Mouse (Mus musculus) kidney, postnatal 14 days (tissue): ENCODE measurements around the gene Nol9.

Experiments
- DNase-seq: peaks from one replicate; pipeline ENCODE4 v3.0.0; 2022; ENCODE audit warnings: mixed read lengths

The Nol9 gene

DNA sequence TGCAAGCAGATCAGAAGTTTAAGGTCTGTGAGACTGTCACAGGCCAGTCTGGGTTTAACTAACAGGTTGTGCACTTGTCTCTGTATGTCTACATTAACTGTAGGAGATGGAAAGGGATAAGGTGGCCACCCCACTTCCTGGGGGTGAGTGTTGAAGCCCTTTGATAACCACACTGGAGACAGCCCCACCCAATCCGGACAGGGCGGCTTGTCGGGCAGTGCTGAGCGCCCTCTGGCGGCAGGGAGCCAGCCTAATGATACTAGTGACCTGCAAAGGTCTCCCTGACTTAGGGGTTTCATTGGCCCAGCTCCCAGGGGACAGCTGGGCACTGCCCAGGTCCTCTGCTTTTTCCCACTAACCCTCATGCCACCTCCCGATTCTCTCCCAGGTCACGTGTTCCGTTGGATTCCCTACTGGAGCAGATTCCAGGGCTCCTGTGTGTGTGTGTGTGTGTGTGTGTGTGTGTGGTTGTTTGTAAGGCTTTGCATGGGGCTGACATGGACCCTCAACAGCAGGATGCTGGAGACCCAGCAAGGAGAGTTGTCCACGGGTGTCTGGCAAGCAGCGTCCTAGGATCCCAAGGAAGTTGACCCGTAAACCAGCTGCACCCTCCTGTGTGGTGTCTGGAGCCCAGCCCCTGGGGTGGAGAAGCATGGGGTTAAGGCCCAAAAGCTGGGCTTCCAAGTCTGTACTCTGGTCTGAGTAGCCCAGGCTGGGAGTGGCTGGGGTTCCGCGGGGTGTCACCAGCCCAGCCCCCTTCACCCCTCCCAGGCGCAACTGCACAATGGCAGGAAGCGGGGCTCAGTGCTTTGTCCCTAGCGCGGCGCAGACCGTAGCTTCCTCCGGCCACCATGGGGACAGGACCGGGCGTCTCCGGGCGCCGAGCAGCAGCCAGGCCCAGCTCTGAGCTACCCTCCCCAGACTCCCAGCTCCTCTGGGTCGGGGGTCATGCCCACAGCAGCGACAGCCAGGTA lies 57.1 kb downstream of the Nol9 start:
- peak; percentile 87 for DNase-seq

DNA sequence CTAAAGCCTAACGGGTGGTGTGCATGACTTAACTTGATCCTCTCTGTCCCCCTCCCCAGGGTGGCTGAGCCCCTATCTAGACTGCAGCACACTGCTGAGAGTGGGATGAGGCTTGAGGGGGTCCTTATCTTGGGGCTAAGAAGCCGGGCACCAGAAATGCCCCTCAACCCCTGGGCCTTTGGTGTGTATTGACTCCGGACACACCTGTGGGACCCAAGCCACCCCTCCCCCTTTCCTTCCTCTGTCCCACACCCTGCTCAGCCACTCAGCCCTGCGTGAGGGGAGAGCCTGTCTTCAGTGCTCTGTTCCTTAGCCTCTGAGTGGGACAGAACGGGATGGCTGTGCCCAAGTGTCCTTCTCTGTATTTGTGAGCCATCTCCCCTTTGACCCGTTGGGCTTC lies 57.8 kb downstream of the Nol9 start:
- peak; percentile 58 for DNase-seq

DNA sequence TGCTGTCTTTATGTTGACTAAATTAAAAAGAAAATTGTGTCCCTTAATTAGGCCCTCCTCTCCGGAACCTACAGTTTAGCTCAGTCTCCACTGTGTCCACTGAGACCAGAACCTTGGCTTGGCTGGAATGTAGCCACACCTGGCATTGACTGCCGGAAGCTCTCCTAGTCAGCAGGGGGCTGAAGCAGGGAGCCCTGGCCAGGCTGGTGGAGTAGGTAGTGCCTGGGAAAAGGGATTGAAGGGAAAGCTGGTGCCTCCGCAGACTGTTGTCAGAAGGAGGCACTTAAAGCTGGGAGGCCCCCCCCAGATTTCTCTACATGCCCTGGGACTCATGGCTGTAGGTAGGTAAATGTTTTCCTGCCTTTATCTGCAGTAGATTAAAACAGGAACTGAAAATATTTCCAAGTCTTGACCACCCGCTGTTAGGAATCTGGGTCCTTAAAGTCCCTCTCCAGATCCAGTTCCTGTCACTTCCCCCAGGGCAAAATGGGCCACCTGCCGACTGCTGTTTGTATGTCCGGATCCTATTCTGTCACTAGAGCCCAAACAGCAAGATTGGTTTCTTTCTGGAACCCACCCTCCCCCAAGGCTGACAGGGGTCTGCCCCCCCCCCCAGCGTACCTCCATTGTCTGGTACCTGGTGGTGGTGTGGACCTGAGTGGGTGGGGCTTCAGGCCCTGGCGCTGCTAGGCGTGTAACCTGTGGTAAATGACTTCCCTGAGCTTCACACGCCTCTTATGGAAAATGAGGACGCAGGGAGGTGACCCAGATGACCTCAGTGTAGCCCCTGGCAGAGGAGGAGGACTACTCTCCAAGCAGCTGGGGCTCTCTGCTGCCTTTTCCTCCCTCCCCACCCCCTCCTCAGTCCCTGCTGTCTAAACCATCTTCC lies 59.0 kb downstream of the Nol9 start:
- DNase-seq: no peak

DNA sequence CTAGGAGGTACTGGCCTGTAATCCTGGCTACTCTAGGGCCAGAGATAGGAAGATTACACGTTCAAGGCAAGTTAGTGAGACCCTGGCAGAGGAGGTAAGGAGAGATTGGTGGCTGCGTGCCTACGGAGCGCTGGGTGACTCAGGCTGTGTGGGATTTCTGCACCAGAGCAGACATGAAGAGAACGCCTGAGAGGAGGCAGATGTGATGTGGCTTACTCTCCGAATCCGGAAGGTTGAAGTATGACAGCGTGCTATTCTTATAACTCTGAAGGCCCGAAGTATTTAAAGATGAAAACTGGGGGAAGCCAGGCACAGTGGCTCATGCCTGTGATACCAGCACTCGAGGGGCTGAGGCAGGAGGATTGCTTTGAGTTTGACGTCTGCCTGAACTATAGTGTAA lies 61.4 kb downstream of the Nol9 start:
- no peak for DNase-seq

DNA sequence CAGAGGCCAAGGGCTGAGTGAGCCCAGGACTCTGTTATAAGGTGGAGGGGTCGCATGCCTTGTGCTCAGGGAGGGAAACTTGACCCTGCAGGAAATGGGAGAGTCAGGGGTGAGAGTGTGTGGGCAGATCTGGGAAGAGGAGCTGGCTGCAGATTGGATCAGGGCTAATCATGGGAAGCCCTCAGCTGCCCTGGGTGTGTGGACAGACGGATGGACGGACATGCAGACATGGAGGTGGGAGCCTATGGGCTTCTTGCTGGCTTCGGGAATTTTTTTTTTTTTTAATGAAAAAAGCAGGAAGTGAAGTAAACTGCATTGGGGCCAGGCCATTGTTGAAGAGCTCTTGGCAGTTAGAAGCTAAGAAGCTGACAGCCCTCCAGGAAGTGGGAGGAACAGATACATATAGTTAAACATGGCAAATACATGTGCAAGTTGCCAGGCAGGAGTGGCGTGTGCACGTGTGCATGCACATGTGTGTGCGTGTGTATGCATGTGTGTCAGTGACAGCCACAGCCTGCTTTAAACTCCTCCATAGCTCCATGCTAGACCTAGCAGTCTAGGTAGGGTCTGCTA lies 62.0 kb downstream of the Nol9 start:
- DNase-seq: no peak

DNA sequence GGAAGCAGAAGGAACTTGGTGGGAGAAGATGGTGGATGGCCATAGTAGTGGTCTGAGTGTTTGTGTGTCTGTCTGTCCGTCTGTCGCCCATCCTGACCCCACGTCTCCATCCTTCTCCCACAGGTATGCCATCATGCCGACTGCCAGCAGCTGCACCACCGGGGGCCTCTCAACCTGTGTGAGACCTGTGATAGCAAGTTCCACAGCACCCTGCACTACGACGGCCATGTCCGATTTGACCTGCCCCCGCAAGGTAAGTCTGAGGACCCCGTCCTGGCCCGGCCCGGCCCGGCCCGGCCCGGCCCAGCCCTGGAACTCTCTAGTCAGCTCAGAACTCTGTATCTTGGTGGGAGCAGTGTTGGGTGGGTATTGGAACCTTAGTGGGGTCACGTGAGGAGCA lies 62.8 kb downstream of the Nol9 start:
- no peak for DNase-seq

DNA sequence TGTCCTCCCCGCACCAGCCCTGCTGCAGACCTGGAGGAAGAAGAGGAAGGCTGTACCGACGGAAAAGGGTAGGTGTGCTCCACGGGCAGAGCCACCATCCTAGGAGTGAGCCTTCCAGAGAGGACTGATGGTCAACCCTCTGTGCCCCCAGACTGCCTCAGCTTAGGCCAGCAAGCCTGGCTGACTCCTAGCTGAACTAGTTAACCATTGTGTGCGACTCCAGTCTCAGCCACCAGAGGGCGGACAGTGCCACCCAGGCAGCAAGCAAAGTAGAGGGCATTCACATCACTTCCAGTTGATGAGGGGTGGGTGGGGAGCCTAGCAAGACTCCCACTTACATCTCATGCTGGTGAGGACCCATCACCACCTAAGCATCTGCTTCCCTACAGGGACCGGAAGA lies 63.9 kb downstream of the Nol9 start:
- DNase-seq: peak; percentile 84

DNA sequence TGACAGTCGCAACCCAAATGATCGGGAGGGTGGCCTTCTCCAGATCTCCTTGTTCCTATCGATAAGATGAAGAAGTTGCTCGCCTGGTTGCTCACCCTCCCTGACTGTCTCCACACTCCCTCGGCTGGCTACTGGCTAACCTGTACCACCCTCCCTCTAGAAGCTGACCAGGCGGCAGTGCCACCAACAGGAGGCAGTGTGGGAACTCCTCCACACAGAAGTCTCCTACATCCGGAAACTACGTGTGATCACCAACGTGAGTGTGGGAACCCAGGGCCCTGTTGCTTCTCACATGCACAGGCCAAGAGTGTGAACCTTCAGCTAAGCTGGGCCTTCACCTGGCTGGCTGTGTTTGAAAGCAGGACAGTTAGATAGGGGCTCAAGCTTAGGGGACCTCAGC lies 67.6 kb downstream of the Nol9 start:
- DNase-seq: no peak

DNA sequence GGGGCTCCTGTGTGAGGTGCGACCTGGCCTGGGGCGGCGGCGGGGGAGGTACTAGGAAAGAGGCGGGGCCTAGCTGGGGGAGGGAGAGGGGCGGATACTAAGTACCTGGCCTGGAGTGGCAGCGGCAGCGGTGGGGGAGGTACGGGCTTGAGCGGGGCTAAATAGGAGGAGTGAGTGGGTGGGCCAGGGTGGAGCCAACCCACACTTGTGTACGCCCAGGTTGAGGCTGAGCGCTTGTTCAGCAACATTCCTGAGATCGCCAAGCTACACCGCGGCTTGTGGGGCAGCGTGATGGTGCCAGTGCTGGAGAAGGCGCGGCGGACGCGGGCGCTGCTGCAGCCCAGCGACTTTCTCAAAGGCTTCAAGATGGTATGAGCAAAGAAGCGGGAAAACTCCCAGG lies 68.4 kb downstream of the Nol9 start:
- DNase-seq: peak; percentile 92

DNA sequence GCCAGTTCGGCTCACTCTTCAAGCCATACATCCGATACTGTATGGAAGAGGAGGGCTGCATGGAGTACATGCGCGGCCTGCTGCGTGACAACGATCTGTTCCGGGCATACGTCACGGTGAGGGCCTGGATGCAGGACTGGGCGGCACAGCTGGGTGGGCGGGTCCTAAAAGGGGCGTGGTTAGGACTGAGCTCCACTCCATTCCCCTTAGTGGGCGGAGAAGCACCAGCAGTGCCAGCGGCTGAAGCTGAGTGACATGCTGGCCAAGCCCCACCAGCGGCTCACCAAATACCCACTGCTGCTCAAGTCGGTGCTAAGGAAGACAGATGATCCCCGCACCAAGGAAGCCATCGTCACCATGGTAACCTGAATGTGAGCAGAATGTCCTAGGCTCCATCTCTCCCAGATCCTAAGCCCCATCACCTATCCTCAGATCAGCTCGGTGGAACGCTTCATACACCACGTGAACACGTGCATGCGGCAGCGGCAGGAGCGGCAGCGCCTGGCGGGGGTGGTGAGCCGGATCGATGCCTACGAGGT lies 68.9 kb downstream of the Nol9 start:
- peak; percentile 92 for DNase-seq

DNA sequence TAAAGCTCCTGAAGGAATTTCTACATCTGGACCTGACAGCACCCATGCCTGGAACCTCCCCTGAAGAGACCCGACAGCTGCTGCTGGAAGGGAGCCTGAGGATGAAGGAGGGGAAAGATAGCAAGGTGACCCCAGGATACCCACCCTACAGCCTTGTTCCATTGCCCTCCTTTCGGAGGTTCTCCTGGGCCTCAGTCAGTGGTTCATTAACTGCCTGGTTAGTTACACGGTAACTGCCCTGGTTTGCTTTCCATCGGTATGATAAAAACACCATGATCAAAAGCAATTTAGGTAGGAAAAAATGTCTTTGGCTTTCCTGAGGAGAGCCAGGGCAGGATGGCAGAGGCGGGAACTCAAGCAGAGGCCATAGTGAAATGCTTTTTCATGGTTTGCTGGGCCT lies 69.6 kb downstream of the Nol9 start:
- no peak for DNase-seq

DNA sequence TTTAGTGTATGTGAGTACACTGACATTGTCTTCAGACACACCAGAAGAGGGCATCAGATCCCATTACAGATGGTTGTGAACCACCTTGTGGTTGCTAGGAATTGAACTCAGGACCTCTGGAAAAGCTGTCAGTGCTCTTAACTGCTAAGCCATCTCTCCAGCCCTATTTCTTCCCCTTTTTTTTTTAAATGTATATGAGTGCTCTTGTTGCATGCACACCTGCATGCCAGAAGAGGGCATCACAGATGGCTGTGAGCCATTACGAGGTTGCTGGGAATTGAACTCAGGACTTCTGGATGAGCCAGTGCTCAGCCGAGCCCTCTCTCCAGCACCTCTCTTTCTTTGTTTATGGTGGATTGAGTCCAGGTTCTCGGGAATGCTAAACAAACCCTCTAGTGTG lies 70.4 kb downstream of the Nol9 start:
- DNase-seq: no peak

DNA sequence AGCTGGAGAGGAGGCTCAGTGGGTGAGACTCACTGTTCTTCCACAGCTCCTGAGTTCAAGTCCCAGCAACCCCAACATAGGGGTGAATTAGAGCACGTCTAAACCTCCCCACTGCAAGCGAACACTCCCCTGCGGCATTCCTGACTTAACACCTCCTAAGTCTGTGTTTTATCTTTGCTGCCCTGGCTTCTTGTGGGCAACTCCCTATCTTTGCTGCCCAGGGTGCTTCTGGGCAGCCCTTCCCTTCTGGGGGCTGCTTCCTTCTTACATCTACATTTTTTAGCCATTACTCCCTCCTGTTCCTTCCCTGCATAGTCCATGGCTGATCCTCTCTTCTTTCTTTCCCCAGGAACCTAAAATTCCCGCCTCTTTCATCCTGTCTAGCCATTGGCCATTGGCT lies 71.6 kb downstream of the Nol9 start:
- no peak for DNase-seq
